Mouse (Mus musculus) CH12.LX (cell line): ENCODE results near the gene Vamp9. TPM values are rescaled to one million over a fixed set of nuclear protein-coding genes. Genes with fewer than 3 reads are reported as not detected.

ENCODE experiments used
- polyA plus RNA-seq: library from polyadenylated mRNA; unstranded; fragments of >175 nt; gene quantifications from 2 replicates; pipeline ENCODE4 v1.2.1, GENCODE M21; 2012; ENCODE audit warnings: low read depth; ENCODE audit not compliant: insufficient read length
- total RNA-seq, 2 experiments: library from RNA; depleted of rRNA; stranded (reverse); fragments of 300-350 nt in 1 of 2; fragments of >200 nt in 1 of 2; gene quantifications; 2 replicates each; pipeline ENCODE4 v1.2.3; 2012 to 2014

Vamp9 gene
- total and polyA plus RNA-seq, 3 experiments = not detected

Other genes starting within 250 kb of the Vamp9 start
- 0.17 and 0.21 TPM in 2 replicates for gene Rasgef1b, start 177.2 kb upstream of the Vamp9 start, total RNA-seq (2012; rRNA removed)
- 0.14 and 0.21 TPM in 2 replicates for gene Rasgef1b, start 177.2 kb upstream of the Vamp9 start, total RNA-seq (2014; rRNA removed)
- 0.26 and 0.37 TPM in 2 replicates for gene Rasgef1b, start 177.2 kb upstream of the Vamp9 start, polyA plus RNA-seq
- 19.0 and 28.2 TPM in 2 replicates for gene Hnrnpd, start 72.7 kb downstream of the Vamp9 start, total RNA-seq (2012; rRNA removed)
- gene Hnrnpd, start 72.7 kb downstream of the Vamp9 start, total RNA-seq (2014; rRNA removed) = 41.3 and 52.2 TPM in 2 replicates
- 319 and 373 TPM in 2 replicates for gene Hnrnpd, start 72.7 kb downstream of the Vamp9 start, polyA plus RNA-seq
- 0.72 and 0.84 TPM in 2 replicates for gene 4930524J08Rik, start 72.8 kb downstream of the Vamp9 start, total RNA-seq (2012; rRNA removed)
- gene 4930524J08Rik, start 72.8 kb downstream of the Vamp9 start, total RNA-seq (2014; rRNA removed) = 0.50 and 1.0 TPM in 2 replicates
- 4.5 and 5.8 TPM in 2 replicates for gene 4930524J08Rik, start 72.8 kb downstream of the Vamp9 start, polyA plus RNA-seq
- gene Hnrnpdl, start 133.4 kb downstream of the Vamp9 start, total RNA-seq (2012; rRNA removed) = 75.6 and 97.6 TPM in 2 replicates
- gene Hnrnpdl, start 133.4 kb downstream of the Vamp9 start, total RNA-seq (2014; rRNA removed) = 165 and 211 TPM in 2 replicates
- 207 and 256 TPM in 2 replicates for gene Hnrnpdl, start 133.4 kb downstream of the Vamp9 start, polyA plus RNA-seq
- gene Enoph1, start 133.7 kb downstream of the Vamp9 start, total RNA-seq (2012; rRNA removed) = 50.4 and 64.9 TPM in 2 replicates
- gene Enoph1, start 133.7 kb downstream of the Vamp9 start, total RNA-seq (2014; rRNA removed) = 67.3 and 70.9 TPM in 2 replicates
- 47.4 and 52.4 TPM in 2 replicates for gene Enoph1, start 133.7 kb downstream of the Vamp9 start, polyA plus RNA-seq